In the genomic region with DNA sequence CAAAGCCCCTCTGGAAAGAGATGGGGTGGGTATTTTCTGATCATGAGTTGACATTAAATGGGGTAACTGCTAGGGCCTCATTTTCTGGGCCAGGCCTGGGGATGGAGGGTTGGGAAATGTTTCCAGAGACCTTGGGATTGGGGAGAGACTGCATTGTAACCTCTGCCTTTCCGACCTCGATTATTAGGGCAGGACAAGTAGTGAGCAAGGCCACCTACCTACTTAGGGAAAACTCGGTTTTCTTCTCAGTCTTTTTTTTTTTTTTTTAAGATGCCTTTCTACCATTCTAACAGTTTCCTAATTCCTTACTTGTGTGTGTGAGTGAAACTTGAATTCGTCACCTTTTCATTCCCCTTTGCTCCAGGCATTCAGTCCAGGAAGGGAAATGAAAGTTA, we compare ENCODE assay signal across 9 mouse cellular contexts. TPM values are rescaled to one million over a fixed set of nuclear protein-coding genes. Genes with fewer than 3 reads are reported as not detected.
DNase-seq lines count a peak whose midpoint lies in the region; ATAC-seq and TF ChIP-seq lines count a peak whose summit lies in the region.
"Had no signal": no experiment of that assay in that cellular context is flagged by ENCODE, and none has a peak within 500 bp of the region (broad histone marks: within the 10 kb centered on the region; RNA-seq: fewer than 3 reads in every experiment).

No protein-coding gene starts in this region.

- no peaks in the 10 kb centered on the region for H3K9me3 ChIP-seq in heart, postnatal 0 days (replicated peaks; ENCODE audit: control insufficient read depth, low read length)
- H3K9me3 ChIP-seq in G1E (replicated peaks), result no peaks in the 10 kb centered on the region
- no peaks in the 10 kb centered on the region for H3K9me3 ChIP-seq in forebrain, embryonic 14.5 days (replicated peaks; ENCODE audit: control insufficient read depth, low read length)
- no peaks in the 10 kb centered on the region for H3K9me3 ChIP-seq in liver, postnatal 0 days (ENCODE audit: low read length)

- TF ChIP-seq CTCF in heart, postnatal 0 days (IDR thresholded peaks at IDR 0.05; ENCODE audit: low read depth), result no peak
- TF ChIP-seq CTCF in G1E (IDR thresholded peaks at IDR 0.05; ENCODE audit: low read depth, low read length), result no peak
- no peak for TF ChIP-seq CTCF in liver, postnatal 0 days (IDR thresholded peaks at IDR 0.05; ENCODE audit: low read depth)

- no peaks in the 10 kb centered on the region for H3K27me3 ChIP-seq in heart, postnatal 0 days (ENCODE audit: control insufficient read depth, insufficient read depth, low read length)
- no peaks in the 10 kb centered on the region for H3K27me3 ChIP-seq in G1E (ENCODE audit: insufficient read depth, low read length)
- H3K27me3 ChIP-seq in forebrain, embryonic 14.5 days (replicated peaks; ENCODE audit: control insufficient read depth, insufficient read depth, low read length), result no peaks in the 10 kb centered on the region
- H3K27me3 ChIP-seq in liver, postnatal 0 days (ENCODE audit: insufficient read depth, low read length), result no peaks in the 10 kb centered on the region

- peak overlapping the region; percentile 98 for H3K27ac ChIP-seq in heart, postnatal 0 days (ENCODE audit: low read depth)
- H3K27ac ChIP-seq in forebrain, embryonic 14.5 days (ENCODE audit: low read depth, low read length), result peak overlapping the region; percentile 87; the same call in 1 of the 2 replicates
- H3K27ac ChIP-seq in liver, postnatal 0 days (ENCODE audit: low read depth), result peak overlapping the region; percentile 99

- TF ChIP-seq EP300 in heart, postnatal 0 days (IDR thresholded peaks at IDR 0.05; ENCODE audit: low read depth), result no peak
- no peak for TF ChIP-seq EP300 in liver, postnatal 0 days (IDR thresholded peaks at IDR 0.05; ENCODE audit: low read depth)

- peaks cover 20% of the 10 kb centered on the region for H3K4me1 ChIP-seq in heart, postnatal 0 days (ENCODE audit: control insufficient read depth, insufficient read depth)
- H3K4me1 ChIP-seq in G1E (ENCODE audit: insufficient read depth, low read depth, low read length), result peaks cover 38% of the 10 kb centered on the region
- H3K4me1 ChIP-seq in forebrain, embryonic 14.5 days (ENCODE audit: control insufficient read depth, insufficient read depth, low read length), result peaks cover 12% of the 10 kb centered on the region
- H3K4me1 ChIP-seq in liver, postnatal 0 days (ENCODE audit: insufficient read depth), result peaks cover 24% of the 10 kb centered on the region

- H3K9ac ChIP-seq in heart, postnatal 0 days (replicated peaks; ENCODE audit: low read depth, low read length), result peak overlapping the region; percentile 99
- peak overlapping the region; percentile 99 for H3K9ac ChIP-seq in forebrain, embryonic 14.5 days (ENCODE audit: low read length)
- peak overlapping the region; percentile 99 for H3K9ac ChIP-seq in liver, postnatal 0 days (replicated peaks)

- DNase-seq in heart, postnatal 0 days (ENCODE audit: low spot score), result peak; percentile 51
- DNase-seq in heart, postnatal 25 days (ENCODE audit: low spot score), result no peak
- DNase-seq in G1E (ENCODE audit: low spot score), result peak; percentile 9
- no peak for DNase-seq in forebrain, embryonic 14.5 days (ENCODE audit: low spot score)
- no peak for DNase-seq in liver, postnatal 0 days
- DNase-seq in Muller cell, postnatal 12 days (ENCODE audit: inconsistent ontology term), result no peak
- no peak for DNase-seq in thymus, postnatal 36 days
- no peak for DNase-seq in cerebellum, postnatal 10 days

- peak overlapping the region; percentile 92 for H3K4me2 ChIP-seq in heart, postnatal 0 days (ENCODE audit: low read depth, low read length)
- H3K4me2 ChIP-seq in forebrain, embryonic 14.5 days (ENCODE audit: low read length), result peak overlapping the region; percentile 56
- H3K4me2 ChIP-seq in liver, postnatal 0 days (ENCODE audit: low read depth, low read length), result peak overlapping the region; percentile 70

- H3K36me3 ChIP-seq in heart, postnatal 0 days (replicated peaks; ENCODE audit: control insufficient read depth, insufficient read depth, low read length), result peaks cover 18% of the 10 kb centered on the region
- H3K36me3 ChIP-seq in G1E (replicated peaks), result peaks cover 40% of the 10 kb centered on the region
- H3K36me3 ChIP-seq in forebrain, embryonic 14.5 days (ENCODE audit: control insufficient read depth, insufficient read depth, low read length), result peaks cover 23% of the 10 kb centered on the region
- H3K36me3 ChIP-seq in liver, postnatal 0 days (replicated peaks; ENCODE audit: insufficient read depth, low read length), result peaks cover 26% of the 10 kb centered on the region

- peak overlapping the region; percentile 90 for H3K4me3 ChIP-seq in heart, postnatal 0 days (ENCODE audit: low read depth, low read length)
- H3K4me3 ChIP-seq in G1E (ENCODE audit: low read depth, low read length), result peak overlapping the region; percentile 88
- peak overlapping the region; percentile 94 for H3K4me3 ChIP-seq in forebrain, embryonic 14.5 days (ENCODE audit: low read depth, low read length)
- H3K4me3 ChIP-seq in liver, postnatal 0 days (ENCODE audit: low read depth, low read length), result peak overlapping the region; percentile 92

- 2% methylated on average over 4 of the region's 4 CpGs for WGBS in heart, postnatal 0 days
- WGBS in forebrain, embryonic 14.5 days, result 7% methylated on average over 4 of the region's 4 CpGs
- 3% methylated on average over 4 of the region's 4 CpGs for WGBS in liver, postnatal 0 days (ENCODE audit: insufficient replicate concordance)

- intact Hi-C loops in heart, postnatal 25 days (cut with DNase I), result no loop called here

- ATAC-seq in heart, postnatal 0 days (ENCODE audit: insufficient read depth, low read depth), result no peak
- ATAC-seq in G1E (ENCODE audit: extremely low read depth, insufficient number of reproducible peaks, low FRiP score, poor library complexity, severe bottlenecking), result no peak
- ATAC-seq in forebrain, embryonic 14.5 days, result no peak
- no peak for ATAC-seq in liver, postnatal 0 days

RNA-seq across cellular contexts. Expression of gene Tlk2, which starts 3.9 kb away (rescaled TPM):
- 22.5 and 50.4 TPM in 2 replicates for total RNA-seq in heart, postnatal 0 days (2014; rRNA removed; ENCODE audit: low replicate concordance)
- 10.7 and 10.9 TPM in 2 replicates for polyA plus RNA-seq in heart, postnatal 0 days (2015; fragmentation: Nextera tagmentation; extraction: Ambion mirVana)
- 10 to 100 TPM; 38.7 to 44.2 TPM for total RNA-seq in heart, postnatal 25 days (2021)
- total RNA-seq in G1E (2014; fragmentation: Nextera tagmentation) (187 and 232 TPM in 2 replicates), G1E (2017) (95.9 and 102 TPM in 2 replicates)
- 20.4 and 23.3 TPM in 2 replicates for polyA plus RNA-seq in G1E (2012)
- polyA plus RNA-seq in forebrain, embryonic 14.5 days (2014; fragmentation: Nextera tagmentation; extraction: Ambion mirVana), result 22.1 and 23.4 TPM in 2 replicates
- 5.3 and 6.4 TPM in 2 replicates for polyA plus RNA-seq in liver, postnatal 0 days (2015; fragmentation: Nextera tagmentation; extraction: Ambion mirVana)

RNA-seq across cellular contexts. Expression of gene Gm10842, which starts 35.8 kb away (rescaled TPM):
- not detected in 2 replicates for total RNA-seq in heart, postnatal 0 days (2014; rRNA removed; ENCODE audit: low replicate concordance)
- not detected in 2 replicates for polyA plus RNA-seq in heart, postnatal 0 days (2015; fragmentation: Nextera tagmentation; extraction: Ambion mirVana)
- total RNA-seq in heart, postnatal 25 days (2021), result not detected
- total RNA-seq in G1E (2014; fragmentation: Nextera tagmentation) (not detected in 2 replicates), G1E (2017) (not detected in 2 replicates)
- polyA plus RNA-seq in G1E (2012), result not detected in 2 replicates
- not detected in 2 replicates for polyA plus RNA-seq in forebrain, embryonic 14.5 days (2014; fragmentation: Nextera tagmentation; extraction: Ambion mirVana)
- not detected in 2 replicates for polyA plus RNA-seq in liver, postnatal 0 days (2015; fragmentation: Nextera tagmentation; extraction: Ambion mirVana)
- total RNA-seq: layer of hippocampus, adult 18-20 months had no signal

RNA-seq across cellular contexts. Expression of gene Mettl2, which starts 56.2 kb away (rescaled TPM):
- 15.5 and 20.2 TPM in 2 replicates for total RNA-seq in heart, postnatal 0 days (2014; rRNA removed; ENCODE audit: low replicate concordance)
- polyA plus RNA-seq in heart, postnatal 0 days (2015; fragmentation: Nextera tagmentation; extraction: Ambion mirVana), result 13.3 and 14.9 TPM in 2 replicates
- 10 to 100 TPM in 1 of 2 experiments, 1 to 10 TPM in 1; 9.7 to 10.3 TPM for total RNA-seq in heart, postnatal 25 days (2021)
- total RNA-seq in G1E (2014; fragmentation: Nextera tagmentation) (59.2 and 62.9 TPM in 2 replicates), G1E (2017) (35.5 and 40.4 TPM in 2 replicates)
- 14.0 and 14.9 TPM in 2 replicates for polyA plus RNA-seq in G1E (2012)
- 24.2 and 24.5 TPM in 2 replicates for polyA plus RNA-seq in forebrain, embryonic 14.5 days (2014; fragmentation: Nextera tagmentation; extraction: Ambion mirVana)
- 7.7 and 9.3 TPM in 2 replicates for polyA plus RNA-seq in liver, postnatal 0 days (2015; fragmentation: Nextera tagmentation; extraction: Ambion mirVana)

Comparison
In these comparisons a context has a peak if more than half of its experiments do, and no peak if none do; other contexts are left out.
1. DNase-seq: peak in heart, postnatal 0 days (single experiment) and G1E (single experiment); none in heart, postnatal 25 days (single experiment), forebrain, embryonic 14.5 days (single experiment), liver, postnatal 0 days (single experiment), Muller cell, postnatal 12 days (single experiment), thymus, postnatal 36 days (0 of 2) and cerebellum, postnatal 10 days (0 of 2).
2. Peak in every context shown above with its lines, with median percentiles within 50 percentile points of each other: H3K27ac ChIP-seq, H3K4me2 ChIP-seq, H3K4me3 ChIP-seq and H3K9ac ChIP-seq.